Mouse (Mus musculus) hindbrain, postnatal 0 days (tissue): ENCODE data around the gene Elobl. TPM values are rescaled to one million over a fixed set of nuclear protein-coding genes. Genes with fewer than 3 reads are reported as not detected.

Experiments used
- ATAC-seq: fragments of 200-750 bp; cut with Nextera tagmentation; 2 replicates; pipeline ENCODE4 v1.8.0; 2017; ENCODE audit warnings: mild to moderate bottlenecking, moderate TSS enrichment, moderate library complexity
- DNase-seq: peaks from one replicate; pipeline ENCODE4 v3.0.0-alpha.2; 2015; ENCODE audit warnings: low spot score
- H3K27ac ChIP-seq: fragments of 300-500 bp; sonication (generic); 2 replicates; pipeline ENCODE4 v1.5.1; 2014; ENCODE audit warnings: mild to moderate bottlenecking
- H3K27me3 ChIP-seq: fragments of 300-500 bp; sonication (generic); 2 replicates; pipeline ENCODE4 v1.6.1; 2014; ENCODE audit warnings: low read length, mixed read lengths; ENCODE audit not compliant: insufficient read depth
- H3K36me3 ChIP-seq: fragments of 300-500 bp; sonication (generic); 2 replicates; pipeline ENCODE4 v1.6.1; 2014; ENCODE audit warnings: low read length, mixed read lengths; ENCODE audit not compliant: insufficient read depth
- H3K4me1 ChIP-seq: fragments of 300-500 bp; sonication (generic); 2 replicates; pipeline ENCODE4 v1.6.1; 2014; ENCODE audit warnings: antibody characterized with exemption, low read length, mixed read lengths; ENCODE audit not compliant: insufficient read depth
- H3K4me2 ChIP-seq: fragments of 300-500 bp; sonication (generic); 2 replicates; pipeline ENCODE4 v1.6.1; 2014; ENCODE audit warnings: low read depth, mild to moderate bottlenecking, low read length, moderate library complexity, mixed read lengths
- H3K4me3 ChIP-seq: fragments of 300-500 bp; sonication (generic); 2 replicates; pipeline ENCODE4 v1.5.1; 2014; ENCODE audit warnings: low read length
- H3K9ac ChIP-seq: fragments of 300-500 bp; sonication (generic); replicated peaks from 2 replicates; pipeline ENCODE4 v1.6.1; 2014; ENCODE audit warnings: mild to moderate bottlenecking, low read length, moderate library complexity, mixed read lengths
- H3K9me3 ChIP-seq: fragments of 300-500 bp; sonication (generic); 2 replicates; pipeline ENCODE4 v1.6.1; 2016; ENCODE audit warnings: low read length, mixed read lengths
- CTCF ChIP-seq: IDR thresholded peaks from 2 replicates; pipeline ENCODE4 v1.5.1; 2016; ENCODE audit warnings: antibody characterized with exemption, control low read depth, low read depth
- WGBS: fragments of 180-500 bp; shearing (Covaris S2); extraction: QIAGEN DNeasy Blood & Tissue Kit; methylation state at CpG from one replicate; pipeline ENCODE4 v1.1.7; 2014; 5-methylcytosine and 5-hydroxymethylcytosine counted together
- polyA plus RNA-seq: library from polyadenylated mRNA; unstranded; fragments of >200 nt; fragmentation: Nextera tagmentation; extraction: Ambion mirVana; gene quantifications from 2 replicates; pipeline ENCODE4 v1.2.1, GENCODE M21; 2015
- total RNA-seq: library from RNA; depleted of rRNA; stranded (reverse); fragments of >200 nt; gene quantifications from 2 replicates; pipeline ENCODE4 v1.2.3, GENCODE M21; 2014

Gene Elobl
- total and polyA plus RNA-seq, 2 experiments from 2014 or later, result not detected

- no peak overlapping the region for H3K4me3 ChIP-seq
- H3K9me3 ChIP-seq, result no peaks in the 10 kb centered on the region
- H3K27ac ChIP-seq, result no peak overlapping the region
- H3K27me3 ChIP-seq, result no peaks in the 10 kb centered on the region
- H3K36me3 ChIP-seq, result peaks cover 22% of the 10 kb centered on the region
- DNase-seq (no peak), ATAC-seq (no peak)
- no peaks in the 10 kb centered on the region for H3K4me1 ChIP-seq
- H3K4me2 ChIP-seq, result no peak overlapping the region
- 72% methylated on average over 7 of the region's 8 CpGs for WGBS
- no peak for TF ChIP-seq CTCF
- no peak overlapping the region for H3K9ac ChIP-seq
These were observed 20.7 kb downstream of the Elobl start for GRCm38 (mm10) chr11:88945971-88946585.

GRCm38 (mm10) chr11:88941489-88941888 is 25.2 kb downstream of the Elobl start:
- H3K4me2 ChIP-seq, result no peak overlapping the region
- no peaks in the 10 kb centered on the region for H3K9me3 ChIP-seq
- H3K4me1 ChIP-seq, result no peaks in the 10 kb centered on the region
- TF ChIP-seq CTCF, result no peak
- no peak overlapping the region for H3K27ac ChIP-seq
- no peaks in the 10 kb centered on the region for H3K27me3 ChIP-seq
- ATAC-seq (no peak), DNase-seq (no peak)
- 81% methylated on average over 12 of the region's 12 CpGs for WGBS
- no peak overlapping the region for H3K9ac ChIP-seq
- H3K4me3 ChIP-seq, result no peak overlapping the region
- peaks cover 18% of the 10 kb centered on the region; the same call in 1 of the 2 replicates for H3K36me3 ChIP-seq

- Histone ChIP-seq H3K9ac (no peak overlapping the region), H3K4me1 (no peaks in the 10 kb centered on the region), H3K4me2 (no peak overlapping the region), H3K36me3 (peaks cover 13% of the 10 kb centered on the region; the same call in 1 of the 2 replicates), H3K27ac (no peak overlapping the region), H3K27me3 (no peaks in the 10 kb centered on the region), H3K9me3 (no peaks in the 10 kb centered on the region), H3K4me3 (no peak overlapping the region)
- DNase-seq (no peak), ATAC-seq (no peak)
- 93% methylated on average over 4 of the region's 4 CpGs for WGBS
- TF ChIP-seq CTCF, result no peak
These were observed 27.1 kb downstream of the Elobl start for GRCm38 (mm10) chr11:88939634-88940033.

GRCm38 (mm10) chr11:88938770-88939169 is 28.0 kb downstream of the Elobl start:
- H3K9me3 ChIP-seq, result no peaks in the 10 kb centered on the region
- peaks cover 12% of the 10 kb centered on the region; the same call in 1 of the 2 replicates for H3K36me3 ChIP-seq
- DNase-seq (no peak), ATAC-seq (no peak)
- 98% methylated on average over 2 of the region's 2 CpGs for WGBS
- TF ChIP-seq CTCF, result no peak
- H3K4me2 ChIP-seq, result no peak overlapping the region
- no peak overlapping the region for H3K27ac ChIP-seq
- H3K9ac ChIP-seq, result no peak overlapping the region
- H3K4me3 ChIP-seq, result no peak overlapping the region
- H3K27me3 ChIP-seq, result no peaks in the 10 kb centered on the region
- no peaks in the 10 kb centered on the region for H3K4me1 ChIP-seq

- Histone ChIP-seq H3K4me2 (no peak overlapping the region), H3K36me3 (peaks cover 16% of the 10 kb centered on the region), H3K4me3 (no peak overlapping the region), H3K9ac (no peak overlapping the region), H3K4me1 (no peaks in the 10 kb centered on the region), H3K27ac (no peak overlapping the region), H3K9me3 (no peaks in the 10 kb centered on the region), H3K27me3 (no peaks in the 10 kb centered on the region)
- DNase-seq (no peak), ATAC-seq (no peak)
- no peak for TF ChIP-seq CTCF
- WGBS, result 94% methylated on average over 2 of the region's 2 CpGs
These were observed 28.8 kb downstream of the Elobl start for GRCm38 (mm10) chr11:88937886-88938285.

GRCm38 (mm10) chr11:88934089-88935000 is 32.4 kb downstream of the Elobl start:
- Histone ChIP-seq H3K4me2 (no peak overlapping the region), H3K4me3 (no peak overlapping the region), H3K9me3 (no peaks in the 10 kb centered on the region), H3K36me3 (peaks cover 24% of the 10 kb centered on the region), H3K9ac (no peak overlapping the region), H3K27ac (no peak overlapping the region), H3K27me3 (no peaks in the 10 kb centered on the region), H3K4me1 (no peaks in the 10 kb centered on the region)
- DNase-seq (no peak), ATAC-seq (no peak)
- TF ChIP-seq CTCF, result no peak
- 92% methylated on average over 19 of the region's 19 CpGs for WGBS

GRCm38 (mm10) chr11:88933030-88933429 is 33.7 kb downstream of the Elobl start:
- Histone ChIP-seq H3K9me3 (no peaks in the 10 kb centered on the region), H3K4me3 (no peak overlapping the region), H3K4me1 (no peaks in the 10 kb centered on the region), H3K27ac (no peak overlapping the region), H3K36me3 (peaks cover 35% of the 10 kb centered on the region), H3K9ac (no peak overlapping the region), H3K4me2 (no peak overlapping the region), H3K27me3 (no peaks in the 10 kb centered on the region)
- 97% methylated on average over 9 of the region's 9 CpGs for WGBS
- DNase-seq (no peak), ATAC-seq (no peak)
- no peak for TF ChIP-seq CTCF
